Mouse (Mus musculus): ENCODE measurements at regions not wholly inside any gene's neighbourhood (a gene's known extent, or its start where the extent isn't known, plus 50 kb on each side); places are given as distances from the start of the nearest gene placed in this dataset.

GRCm38 (mm10) chr8:112933815-112934214, 364.0 kb downstream of the Cntnap4 start:
- DNase-seq (ENCODE audit: low read depth), result no peak

DNA sequence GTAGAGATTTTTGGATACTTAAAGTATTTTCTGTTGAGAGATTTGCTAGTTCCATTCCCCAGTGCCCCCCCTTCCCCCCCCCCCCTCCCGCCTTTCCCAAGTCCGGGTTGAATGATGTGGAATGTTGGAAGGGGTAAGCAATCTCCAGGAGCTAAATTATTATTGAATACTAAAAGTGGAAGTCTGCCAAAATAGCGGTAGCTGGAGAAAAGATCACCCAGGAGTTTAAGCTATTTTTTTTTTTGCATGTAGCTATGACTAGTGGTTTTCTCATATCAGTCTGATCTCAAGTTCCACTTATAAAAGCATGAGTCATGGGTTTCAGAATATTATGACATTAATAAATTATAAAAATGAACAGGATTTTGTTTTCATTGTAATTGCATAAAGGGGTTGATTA, 365.6 kb downstream of the Cntnap4 start:
- DNase-seq (ENCODE audit: low read depth), result no peak

DNA sequence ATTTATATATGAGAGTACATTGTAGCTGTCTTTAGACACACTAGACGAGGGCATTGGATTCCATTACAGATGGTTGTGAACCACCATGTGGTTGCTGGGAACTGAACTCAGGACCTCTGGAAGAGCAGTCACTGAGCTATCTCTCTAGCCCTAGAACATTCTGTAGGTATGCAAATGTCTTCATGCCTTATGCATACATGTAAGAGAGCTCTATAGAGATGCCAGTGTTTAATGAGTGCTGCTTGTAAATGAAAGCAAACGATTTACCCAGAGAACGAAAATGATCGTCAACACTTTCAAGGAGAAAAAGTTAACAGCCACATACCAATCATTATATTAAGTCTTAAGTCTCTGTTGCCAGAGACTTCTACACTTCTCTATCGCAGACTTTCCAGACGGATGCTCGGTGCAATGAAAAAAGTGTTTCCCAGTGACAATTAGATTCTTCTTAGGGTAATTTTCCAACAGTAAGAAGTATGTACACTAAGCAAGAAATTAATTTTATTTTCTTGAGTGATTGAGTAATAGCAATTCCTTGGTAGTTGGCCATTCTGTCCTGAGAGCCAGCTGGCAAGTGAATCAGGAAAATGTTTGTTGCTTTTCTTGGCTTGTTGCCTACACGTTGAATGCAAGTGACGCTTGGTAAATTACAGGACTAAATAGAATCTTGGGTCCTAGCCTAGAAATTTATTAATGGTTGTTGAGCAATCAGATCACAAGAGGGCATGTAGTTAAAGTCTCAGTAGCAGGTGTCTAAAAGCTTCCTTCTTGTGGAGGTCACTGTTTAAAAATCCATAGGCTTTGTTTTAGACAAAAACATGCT, 366.3 kb downstream of the Cntnap4 start:
- peak; percentile 94 for DNase-seq (ENCODE audit: low read depth)

DNA sequence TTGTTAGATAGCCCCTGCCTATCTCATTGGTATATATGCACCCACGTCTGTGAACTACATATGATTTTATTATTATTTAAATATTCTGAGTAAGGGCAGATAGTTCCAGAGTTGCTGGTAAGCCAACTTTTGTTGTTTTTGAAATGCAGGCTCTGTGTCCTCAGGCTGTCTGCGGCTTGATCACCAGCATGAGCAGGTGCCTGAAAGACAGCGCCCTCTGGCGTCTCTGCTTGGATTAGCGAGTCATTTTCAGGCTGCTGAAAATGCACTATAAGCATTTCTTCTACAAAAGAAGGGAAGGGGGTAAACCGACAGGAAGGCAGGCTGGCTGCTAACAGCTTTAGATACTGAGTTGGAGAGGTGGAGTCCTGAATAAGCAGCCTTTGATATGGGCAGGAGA, 402.6 kb downstream of the Cntnap4 start:
- no peak for DNase-seq (ENCODE audit: low read depth)

DNA sequence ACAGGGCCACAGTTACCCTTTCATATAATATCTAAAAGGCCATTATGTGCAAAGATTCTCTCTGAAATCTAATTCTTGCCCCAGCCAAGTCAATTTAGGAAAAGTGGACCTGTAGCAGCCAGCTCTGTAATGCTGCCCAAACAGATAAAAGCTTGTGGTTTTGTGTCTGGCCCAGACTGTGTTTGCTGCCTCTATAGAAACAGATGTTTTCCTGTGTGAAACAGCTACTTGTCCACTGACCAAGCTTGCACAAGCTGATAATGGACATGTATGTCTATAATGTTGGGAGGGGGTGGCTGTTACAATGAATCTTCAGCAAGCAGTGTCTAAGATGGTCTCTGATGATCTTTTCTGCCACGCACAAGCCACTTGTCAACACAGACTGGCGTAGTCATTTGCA, 405.9 kb downstream of the Cntnap4 start:
- DNase-seq (ENCODE audit: low read depth), result no peak

DNA sequence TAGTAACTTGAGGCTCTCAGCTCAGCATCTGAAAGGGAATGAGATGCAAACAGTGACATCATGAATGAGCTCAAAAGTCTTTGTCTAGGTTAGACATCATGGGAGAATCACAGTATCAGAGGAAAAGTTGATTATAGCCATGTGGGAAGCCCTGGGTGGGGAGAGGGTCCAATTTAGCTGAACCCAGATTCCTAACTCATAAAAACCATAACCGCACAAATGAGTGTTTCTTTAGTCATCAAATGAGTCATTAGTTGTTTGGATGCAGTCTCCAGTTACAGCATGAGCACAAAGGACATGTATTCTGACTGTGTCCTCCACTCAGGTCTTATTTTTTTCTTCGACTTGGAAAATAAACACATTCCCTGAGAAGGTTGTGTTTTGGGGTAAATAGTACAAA, 406.5 kb downstream of the Cntnap4 start:
- DNase-seq (ENCODE audit: low read depth), result no peak

- no peak for DNase-seq (ENCODE audit: low read depth)
Observed at GRCm38 (mm10) chr8:112993781-112994180, 423.9 kb downstream of the Cntnap4 start.

- no peak for DNase-seq (ENCODE audit: low read depth)
Observed at GRCm38 (mm10) chr8:113007356-113007755, 437.5 kb downstream of the Cntnap4 start.

DNA sequence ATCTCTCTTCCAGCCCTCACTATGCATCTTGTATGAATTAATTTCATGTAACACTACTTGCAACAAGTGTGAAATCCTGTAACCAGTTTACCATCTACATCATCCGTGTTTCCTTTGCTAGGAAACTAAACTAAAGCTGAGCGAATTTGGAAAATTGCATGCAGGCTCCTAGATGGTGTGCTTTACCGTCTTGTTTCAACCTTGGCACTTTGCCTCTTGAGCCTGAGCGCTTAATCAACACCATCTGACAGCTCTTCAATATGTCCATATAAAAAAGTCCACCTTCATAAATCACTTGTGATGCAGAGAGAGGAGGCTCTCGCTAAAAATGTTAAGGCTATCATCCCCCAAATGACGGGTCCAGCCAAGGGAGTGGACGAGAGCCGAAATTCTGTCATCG, 459.0 kb downstream of the Cntnap4 start:
- DNase-seq (ENCODE audit: low read depth), result no peak

GRCm38 (mm10) chr8:113051770-113052473, 482.1 kb downstream of the Cntnap4 start:
- DNase-seq (ENCODE audit: low read depth), result no peak

GRCm38 (mm10) chr8:113065246-113066169, 495.7 kb downstream of the Cntnap4 start:
- no peak for DNase-seq (ENCODE audit: low read depth)

- DNase-seq (ENCODE audit: low read depth), result no peak
Observed at GRCm38 (mm10) chr8:113066170-113066708, 496.4 kb downstream of the Cntnap4 start.

GRCm38 (mm10) chr8:113083976-113084375, 514.1 kb downstream of the Cntnap4 start:
- no peak for DNase-seq (ENCODE audit: low read depth)

DNA sequence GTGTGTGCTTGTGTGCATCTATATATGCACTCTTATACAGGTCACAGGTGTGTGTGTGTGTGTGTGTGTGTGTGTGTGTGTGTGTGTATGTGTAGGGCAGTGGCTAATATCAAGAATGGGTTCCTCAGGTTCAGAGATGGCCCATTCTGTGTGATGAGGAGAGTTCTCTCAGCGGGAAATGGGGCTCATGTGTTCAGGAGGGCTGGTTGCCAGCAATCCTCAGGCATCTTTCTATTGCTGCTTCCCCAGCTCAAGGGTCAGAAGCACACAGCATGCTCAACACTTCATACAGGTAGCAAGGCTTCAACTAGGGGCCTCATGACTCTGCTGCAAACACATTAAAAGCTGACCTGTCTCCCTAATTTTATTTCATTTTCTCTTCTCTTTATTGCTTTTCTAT, 517.7 kb downstream of the Cntnap4 start:
- DNase-seq (ENCODE audit: low read depth), result no peak

GRCm38 (mm10) chr8:113111665-113112064, 523.7 kb upstream of the Mon1b start:
- no peak for DNase-seq (ENCODE audit: low read depth)

DNA sequence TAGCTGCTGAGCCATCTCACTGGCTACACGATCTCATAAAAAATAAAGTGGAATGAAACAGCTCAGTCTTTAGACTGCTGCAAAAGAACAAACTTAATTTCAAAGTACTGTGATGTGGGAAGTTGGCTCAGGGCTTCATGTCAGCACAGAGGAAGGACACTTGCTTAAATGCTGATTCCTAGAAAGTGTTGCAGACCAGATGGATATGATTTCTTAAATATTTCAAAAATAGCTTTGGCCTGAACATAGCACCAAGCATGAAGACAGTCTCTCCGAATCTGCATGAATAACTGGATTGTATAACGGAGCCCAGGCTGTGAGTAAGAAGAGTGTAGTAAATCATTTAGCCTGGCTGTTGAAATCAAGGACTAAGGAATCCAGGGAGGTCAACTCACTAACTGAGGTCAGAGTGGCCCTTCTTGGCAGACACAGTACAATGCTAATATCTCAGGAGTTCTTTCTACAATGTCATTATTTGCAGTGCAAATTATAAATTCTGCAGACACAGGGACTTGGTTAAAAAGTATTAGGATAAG, 521.2 kb upstream of the Mon1b start:
- DNase-seq (ENCODE audit: low read depth), result no peak

DNA sequence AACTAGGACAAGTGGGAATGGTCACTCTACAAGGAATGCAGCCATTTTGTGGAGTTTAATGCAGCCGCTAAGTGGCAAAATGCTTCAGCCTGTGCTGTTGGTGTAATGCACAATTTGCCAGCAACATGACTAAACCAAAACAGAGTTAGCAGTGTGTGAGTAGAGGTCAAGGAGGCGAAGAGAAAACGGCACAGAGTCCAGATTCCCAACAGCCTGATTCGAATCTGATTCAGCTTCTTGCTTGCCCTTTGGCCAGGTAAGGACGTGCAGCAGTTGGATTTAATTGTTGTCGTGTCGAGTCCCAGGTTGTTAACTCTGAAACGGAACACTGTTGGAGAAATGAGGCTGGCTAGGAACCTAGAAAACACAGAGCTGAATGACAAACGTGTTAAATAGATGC, 518.1 kb upstream of the Mon1b start:
- DNase-seq (ENCODE audit: low read depth), result no peak

GRCm38 (mm10) chr8:113125586-113125985, 509.8 kb upstream of the Mon1b start:
- no peak for DNase-seq (ENCODE audit: low read depth)

DNA sequence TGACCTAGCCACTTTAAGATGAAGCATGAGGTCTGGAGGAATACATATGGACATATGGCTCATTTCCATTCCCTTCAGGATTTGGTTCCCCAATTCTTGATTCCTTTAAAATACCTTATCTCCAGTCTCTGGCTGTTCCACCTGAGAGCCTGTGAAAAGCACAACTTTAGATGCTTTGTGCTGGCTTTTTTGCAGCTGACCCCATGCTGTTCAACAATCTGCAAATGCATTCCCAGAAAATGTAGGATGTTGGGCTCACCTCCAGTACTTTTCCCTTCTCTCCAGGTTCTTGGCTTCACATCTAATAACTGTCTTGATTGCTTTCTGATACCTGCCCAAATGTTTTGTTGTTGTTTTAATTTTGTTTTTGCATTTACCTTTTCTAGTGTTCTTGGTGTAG, 498.0 kb upstream of the Mon1b start:
- no peak for DNase-seq (ENCODE audit: low read depth)

- no peak for DNase-seq (ENCODE audit: low read depth)
Observed at GRCm38 (mm10) chr8:113140021-113140420, 495.4 kb upstream of the Mon1b start.

- DNase-seq (ENCODE audit: low read depth), result no peak
Observed at GRCm38 (mm10) chr8:113141131-113141530, 494.3 kb upstream of the Mon1b start.

GRCm38 (mm10) chr8:113176591-113176990, 458.8 kb upstream of the Mon1b start:
- no peak for DNase-seq (ENCODE audit: low read depth)
